Mouse (Mus musculus): ENCODE results near the gene Cltc. TPM values are rescaled to one million over a fixed set of nuclear protein-coding genes. Genes with fewer than 3 reads are reported as not detected.
"Not testable (repeated sequence)": the region's sequence is repeated elsewhere in the genome, so short reads cannot be mapped to it uniquely, and the experiment has no call there.

Gene Cltc
- polyA plus RNA-seq, 1 experiment from 2014 or later: 79.4 TPM

DNA sequence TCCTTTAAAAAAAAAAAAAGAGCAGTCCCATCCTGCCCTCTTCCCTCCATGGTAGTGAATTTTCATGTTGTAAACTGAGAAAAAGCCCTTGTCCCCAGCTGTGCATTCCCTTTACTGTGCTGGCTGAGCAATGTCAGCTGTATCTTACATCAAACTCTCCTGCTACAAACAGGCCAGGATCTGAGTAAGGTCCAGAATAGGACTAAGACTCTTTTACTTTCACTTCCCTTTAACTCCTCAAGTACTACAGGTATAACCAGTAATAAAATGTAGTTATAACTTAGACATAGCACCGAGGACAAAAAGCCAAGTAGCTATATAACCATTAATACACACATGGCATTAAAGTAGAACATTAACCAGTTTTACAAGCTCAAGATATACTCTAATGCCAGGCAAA is 18.4 kb downstream of the Cltc start:
- Histone ChIP-seq H3K4me3 (replicated peaks) (no peak overlapping the region), H3K27ac (replicated peaks) (peak overlapping the region; percentile 77), H3K27me3 (no peaks in the 10 kb centered on the region), H3K4me1 (replicated peaks) (peaks cover 73% of the 10 kb centered on the region), H3K36me3 (replicated peaks) (peaks cover 32% of the 10 kb centered on the region), H3K9me3 (replicated peaks) (no peaks in the 10 kb centered on the region), H3K9ac (no peak overlapping the region), H3K4me2 (peak overlapping the region; percentile 27)
- WGBS (ENCODE audit: insufficient replicate concordance): 80% methylated on average over 1 of the region's 1 CpGs
- no peak for ATAC-seq (ENCODE audit: insufficient read depth)

- H3K4me2 ChIP-seq: peak overlapping the region; percentile 27
- ATAC-seq (ENCODE audit: insufficient read depth); H3K27me3 ChIP-seq; H3K4me3 ChIP-seq (replicated peaks); H3K9me3 ChIP-seq (replicated peaks); H3K9ac ChIP-seq: not testable (repeated sequence)
- WGBS (ENCODE audit: insufficient replicate concordance): 83% methylated on average over 1 of the region's 1 CpGs
- H3K4me1 ChIP-seq (replicated peaks): peaks cover 66% of the 10 kb centered on the region
- H3K36me3 ChIP-seq (replicated peaks): peaks cover 38% of the 10 kb centered on the region
- peak overlapping the region; percentile 77 for H3K27ac ChIP-seq (replicated peaks)
Observed at GRCm38 (mm10) chr11:86738308-86738707, 19.1 kb downstream of the Cltc start.

GRCm38 (mm10) chr11:86737301-86738000 is 19.9 kb downstream of the Cltc start:
- H3K9me3 ChIP-seq (replicated peaks): no peaks in the 10 kb centered on the region
- peaks cover 47% of the 10 kb centered on the region for H3K36me3 ChIP-seq (replicated peaks)
- H3K4me2 ChIP-seq: peak overlapping the region; percentile 32
- WGBS (ENCODE audit: insufficient replicate concordance): 49% methylated on average over 8 of the region's 8 CpGs
- no peak overlapping the region for H3K9ac ChIP-seq
- H3K4me3 ChIP-seq (replicated peaks): no peak overlapping the region
- peak overlapping the region; percentile 62 for H3K27ac ChIP-seq (replicated peaks)
- H3K27me3 ChIP-seq: no peaks in the 10 kb centered on the region
- peaks cover 63% of the 10 kb centered on the region for H3K4me1 ChIP-seq (replicated peaks)
- ATAC-seq (ENCODE audit: insufficient read depth): peak; percentile 81

DNA sequence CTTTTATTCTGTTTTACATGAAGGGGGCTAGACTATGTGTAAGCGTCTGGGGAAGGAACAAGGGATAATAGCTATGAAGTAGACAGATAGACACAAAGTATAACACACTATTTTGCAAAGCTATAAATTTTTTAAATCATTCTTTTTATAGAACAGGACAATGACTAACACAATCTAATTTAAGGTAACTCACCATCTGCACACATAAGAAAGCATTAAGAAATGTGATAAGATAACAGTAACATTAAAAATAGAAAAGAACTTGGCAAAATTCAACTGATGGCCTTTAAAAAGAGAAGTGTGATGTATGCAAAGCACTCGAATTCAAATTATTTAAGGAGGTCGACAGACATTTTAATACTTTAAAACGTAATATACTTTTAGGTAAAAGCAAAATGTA is 22.4 kb downstream of the Cltc start:
- no peak overlapping the region for H3K27ac ChIP-seq (replicated peaks)
- no peak overlapping the region for H3K4me2 ChIP-seq
- H3K36me3 ChIP-seq (replicated peaks): peaks cover 66% of the 10 kb centered on the region
- H3K9me3 ChIP-seq (replicated peaks): no peaks in the 10 kb centered on the region
- no peaks in the 10 kb centered on the region for H3K27me3 ChIP-seq
- peaks cover 41% of the 10 kb centered on the region for H3K4me1 ChIP-seq (replicated peaks)
- ATAC-seq (ENCODE audit: insufficient read depth): no peak
- 82% methylated on average over 4 of the region's 4 CpGs for WGBS (ENCODE audit: insufficient replicate concordance)
- H3K4me3 ChIP-seq (replicated peaks): no peak overlapping the region
- no peak overlapping the region for H3K9ac ChIP-seq

GRCm38 (mm10) chr11:86734241-86734939 is 23.0 kb downstream of the Cltc start:
- Histone ChIP-seq H3K4me3 (replicated peaks) (no peak overlapping the region), H3K27me3 (no peaks in the 10 kb centered on the region), H3K9ac (no peak overlapping the region), H3K36me3 (replicated peaks) (peaks cover 71% of the 10 kb centered on the region), H3K4me1 (replicated peaks) (peaks cover 35% of the 10 kb centered on the region), H3K4me2 (no peak overlapping the region), H3K27ac (replicated peaks) (no peak overlapping the region), H3K9me3 (replicated peaks) (no peaks in the 10 kb centered on the region)
- ATAC-seq (ENCODE audit: insufficient read depth): no peak
- 80% methylated on average over 10 of the region's 10 CpGs for WGBS (ENCODE audit: insufficient replicate concordance)

DNA sequence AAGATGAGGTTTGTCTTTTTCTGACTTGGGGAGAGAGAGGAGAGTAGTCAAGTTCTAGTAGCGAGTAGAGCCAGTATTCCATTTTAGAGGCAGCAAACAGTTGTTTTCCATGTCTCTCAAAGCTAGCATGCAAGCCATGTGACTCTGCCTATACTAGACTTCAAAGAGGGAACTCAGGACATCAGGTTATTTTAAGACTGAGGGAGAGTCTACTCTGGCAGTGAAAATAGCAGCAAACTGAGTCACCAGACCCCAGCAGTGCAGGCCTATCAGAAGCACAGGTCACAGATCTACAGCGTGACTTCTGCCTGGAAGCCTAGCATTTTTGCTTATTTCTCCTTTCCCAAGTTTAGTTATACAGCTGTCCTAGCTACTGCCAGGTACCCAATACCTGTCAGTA is 25.9 kb downstream of the Cltc start:
- Histone ChIP-seq H3K9ac (no peak overlapping the region), H3K27ac (replicated peaks) (0 out of 2 replicates have a peak overlapping the region, but pooled peaks have one; percentile 26), H3K9me3 (replicated peaks) (no peaks in the 10 kb centered on the region), H3K27me3 (no peaks in the 10 kb centered on the region), H3K36me3 (replicated peaks) (peaks cover 86% of the 10 kb centered on the region), H3K4me1 (replicated peaks) (0 out of 2 replicates have a peak, but pooled peaks cover 9% of the 10 kb centered on the region), H3K4me3 (replicated peaks) (no peak overlapping the region), H3K4me2 (no peak overlapping the region)
- no peak for ATAC-seq (ENCODE audit: insufficient read depth)
- 89% methylated on average over 2 of the region's 2 CpGs for WGBS (ENCODE audit: insufficient replicate concordance)

GRCm38 (mm10) chr11:86725607-86726006 is 31.8 kb downstream of the Cltc start:
- Histone ChIP-seq H3K4me1 (replicated peaks) (no peaks in the 10 kb centered on the region), H3K36me3 (replicated peaks) (peaks cover 76% of the 10 kb centered on the region), H3K4me2 (no peak overlapping the region), H3K27me3 (no peaks in the 10 kb centered on the region), H3K9ac (no peak overlapping the region), H3K27ac (replicated peaks) (no peak overlapping the region), H3K9me3 (replicated peaks) (no peaks in the 10 kb centered on the region), H3K4me3 (replicated peaks) (no peak overlapping the region)
- ATAC-seq (ENCODE audit: insufficient read depth): no peak

DNA sequence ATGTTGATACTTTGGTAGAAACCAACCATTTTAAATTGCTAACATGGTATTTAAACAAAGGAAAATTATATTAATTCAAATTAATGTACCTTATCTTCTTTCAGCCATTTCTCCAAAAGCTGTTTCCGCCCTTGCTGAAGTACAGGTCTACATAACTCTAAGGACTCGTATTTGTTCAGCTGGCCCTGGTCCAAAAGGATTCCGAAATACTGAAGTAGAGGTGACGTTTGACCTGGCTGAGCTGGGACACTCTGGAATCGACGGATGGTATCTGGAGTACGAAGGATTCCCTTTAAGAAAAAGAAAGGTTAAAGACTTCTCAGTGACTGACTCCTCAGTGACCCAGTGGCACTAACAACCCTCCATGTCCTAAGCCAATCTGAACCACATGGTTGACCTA is 32.4 kb downstream of the Cltc start:
- H3K9me3 ChIP-seq (replicated peaks): no peaks in the 10 kb centered on the region
- H3K36me3 ChIP-seq (replicated peaks): peaks cover 78% of the 10 kb centered on the region
- no peak overlapping the region for H3K9ac ChIP-seq
- no peak overlapping the region for H3K27ac ChIP-seq (replicated peaks)
- H3K4me3 ChIP-seq (replicated peaks): no peak overlapping the region
- 84% methylated on average over 7 of the region's 7 CpGs for WGBS (ENCODE audit: insufficient replicate concordance)
- H3K27me3 ChIP-seq: no peaks in the 10 kb centered on the region
- H3K4me2 ChIP-seq: no peak overlapping the region
- no peaks in the 10 kb centered on the region for H3K4me1 ChIP-seq (replicated peaks)
- no peak for ATAC-seq (ENCODE audit: insufficient read depth)

GRCm38 (mm10) chr11:86724004-86724403 is 33.4 kb downstream of the Cltc start:
- no peak overlapping the region for H3K4me2 ChIP-seq

GRCm38 (mm10) chr11:86719390-86719789 is 38.0 kb downstream of the Cltc start:
- no peak overlapping the region for H3K27ac ChIP-seq (replicated peaks)
- no peak for ATAC-seq (ENCODE audit: insufficient read depth)
- H3K4me2 ChIP-seq: no peak overlapping the region
- no peak overlapping the region for H3K4me3 ChIP-seq (replicated peaks)
- H3K27me3 ChIP-seq: no peaks in the 10 kb centered on the region
- H3K4me1 ChIP-seq (replicated peaks): no peaks in the 10 kb centered on the region
- peaks cover 81% of the 10 kb centered on the region for H3K36me3 ChIP-seq (replicated peaks)
- 47% methylated on average over 8 of the region's 8 CpGs for WGBS (ENCODE audit: insufficient replicate concordance)
- no peaks in the 10 kb centered on the region for H3K9me3 ChIP-seq (replicated peaks)
- H3K9ac ChIP-seq: no peak overlapping the region

More at GRCm38 (mm10) chr11:86724004-86724403, 33.4 kb downstream of the Cltc start:
- Histone ChIP-seq H3K9ac (no peak overlapping the region), H3K4me3 (replicated peaks) (no peak overlapping the region), H3K9me3 (replicated peaks) (no peaks in the 10 kb centered on the region), H3K36me3 (replicated peaks) (peaks cover 79% of the 10 kb centered on the region), H3K27me3 (no peaks in the 10 kb centered on the region), H3K27ac (replicated peaks) (no peak overlapping the region), H3K4me1 (replicated peaks) (no peaks in the 10 kb centered on the region)
- 79% methylated on average over 3 of the region's 3 CpGs for WGBS (ENCODE audit: insufficient replicate concordance)
- ATAC-seq (ENCODE audit: insufficient read depth): no peak

DNA sequence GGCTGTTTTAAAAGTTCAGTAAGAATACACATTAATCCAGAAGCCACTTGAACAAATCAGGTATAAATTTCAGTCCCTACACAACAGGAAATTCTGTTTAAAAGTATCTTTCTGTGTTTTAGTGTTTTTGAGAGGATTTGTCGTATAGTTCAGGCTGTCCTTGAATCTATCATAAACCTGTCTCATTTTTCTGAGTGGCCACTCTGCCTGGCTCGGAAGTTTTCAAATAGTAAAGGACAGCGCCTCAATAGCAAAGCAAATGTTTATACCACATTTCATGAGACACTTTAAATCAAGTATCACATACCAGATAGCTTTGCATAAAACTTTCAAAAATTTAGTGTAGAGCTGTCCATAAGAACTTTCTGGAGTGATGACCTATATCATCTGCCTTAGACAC is 39.0 kb downstream of the Cltc start:
- WGBS (ENCODE audit: insufficient replicate concordance): 89% methylated on average over 3 of the region's 3 CpGs
- Histone ChIP-seq H3K9me3 (replicated peaks) (no peaks in the 10 kb centered on the region), H3K36me3 (replicated peaks) (peaks cover 81% of the 10 kb centered on the region), H3K27ac (replicated peaks) (no peak overlapping the region), H3K4me1 (replicated peaks) (no peaks in the 10 kb centered on the region), H3K9ac (no peak overlapping the region), H3K27me3 (no peaks in the 10 kb centered on the region), H3K4me2 (no peak overlapping the region), H3K4me3 (replicated peaks) (no peak overlapping the region)
- ATAC-seq (ENCODE audit: insufficient read depth): no peak

Measured in liver, embryonic 15.5 days (tissue).